Mouse (Mus musculus) C2C12 (cell line): ENCODE data around the gene Eif3l.

Experiments used
- CTCF ChIP-seq: IDR thresholded peaks from one replicate; pipeline ENCODE4 v1.5.1; 2011; ENCODE audit not compliant: control insufficient read depth, insufficient read depth, insufficient read length
- MAX ChIP-seq: IDR thresholded peaks from one replicate; pipeline ENCODE4 v1.6.1; 2011; ENCODE audit warnings: mild to moderate bottlenecking, control low read depth
- USF1 ChIP-seq: IDR thresholded peaks from one replicate; pipeline ENCODE4 v1.6.1; 2011; ENCODE audit warnings: low read depth, mild to moderate bottlenecking, control low read depth, moderate library complexity

- no peak for TF ChIP-seq CTCF
- TF ChIP-seq USF1 = no peak
- TF ChIP-seq MAX = no peak
These were observed 7.3 kb upstream of the Eif3l start for GRCm38 (mm10) chr15:79067631-79068030.
